Mouse (Mus musculus): Measurements from ENCODE around the gene Vps37c. TPM values are rescaled to one million over a fixed set of nuclear protein-coding genes. Genes with fewer than 3 reads are reported as not detected.

The Vps37c gene
- polyA plus RNA-seq, 1 experiment = 30.0 TPM

GRCm38 (mm10) chr19:10695801-10696200 is 7.3 kb downstream of the Vps37c start:
- no peaks in the 10 kb centered on the region for H3K27me3 ChIP-seq (replicated peaks; ENCODE audit: control insufficient read depth, insufficient read depth, low read length)
- peaks cover 53% of the 10 kb centered on the region for H3K4me1 ChIP-seq (ENCODE audit: control insufficient read depth, insufficient read depth, low read length)
- H3K4me3 ChIP-seq (ENCODE audit: insufficient read depth, low read depth, low read length) = no peak overlapping the region
- WGBS = 61% methylated on average over 7 of the region's 7 CpGs
- DNase-seq = no peak
- no peak overlapping the region for H3K27ac ChIP-seq (ENCODE audit: insufficient read depth, low read depth, low read length)
- TF ChIP-seq POLR2A (IDR thresholded peaks at IDR 0.05; ENCODE audit: low read depth, low read length) (no peak), CTCF (conservative IDR thresholded peaks at IDR 0.05; ENCODE audit: insufficient read depth, insufficient read length, low read depth, low read length) (no peak)
- no peaks in the 10 kb centered on the region for H3K36me3 ChIP-seq (ENCODE audit: control insufficient read depth, insufficient read depth, low read length)

- WGBS = 62% methylated on average over 9 of the region's 9 CpGs
- no peak for DNase-seq
- no peak overlapping the region for H3K4me3 ChIP-seq (ENCODE audit: insufficient read depth, low read depth, low read length)
- no peak overlapping the region for H3K27ac ChIP-seq (ENCODE audit: insufficient read depth, low read depth, low read length)
- no peaks in the 10 kb centered on the region for H3K36me3 ChIP-seq (ENCODE audit: control insufficient read depth, insufficient read depth, low read length)
- peaks cover 45% of the 10 kb centered on the region for H3K4me1 ChIP-seq (ENCODE audit: control insufficient read depth, insufficient read depth, low read length)
- no peak for TF ChIP-seq POLR2A (IDR thresholded peaks at IDR 0.05; ENCODE audit: low read depth, low read length)
- no peak for TF ChIP-seq CTCF (conservative IDR thresholded peaks at IDR 0.05; ENCODE audit: insufficient read depth, insufficient read length, low read depth, low read length)
- H3K27me3 ChIP-seq (replicated peaks; ENCODE audit: control insufficient read depth, insufficient read depth, low read length) = no peaks in the 10 kb centered on the region
These were observed 9.8 kb downstream of the Vps37c start for GRCm38 (mm10) chr19:10698131-10698991.

- whole genome bisulfite sequencing = 69% methylated on average over 9 of the region's 9 CpGs
- no peak overlapping the region for H3K27ac ChIP-seq (ENCODE audit: insufficient read depth, low read depth, low read length)
- H3K36me3 ChIP-seq (ENCODE audit: control insufficient read depth, insufficient read depth, low read length) = no peaks in the 10 kb centered on the region
- peaks cover 40% of the 10 kb centered on the region for H3K4me1 ChIP-seq (ENCODE audit: control insufficient read depth, insufficient read depth, low read length)
- no peaks in the 10 kb centered on the region for H3K27me3 ChIP-seq (replicated peaks; ENCODE audit: control insufficient read depth, insufficient read depth, low read length)
- DNase-seq = no peak
- H3K4me3 ChIP-seq (ENCODE audit: insufficient read depth, low read depth, low read length) = no peak overlapping the region
- TF ChIP-seq CTCF (conservative IDR thresholded peaks at IDR 0.05; ENCODE audit: insufficient read depth, insufficient read length, low read depth, low read length) (no peak), POLR2A (IDR thresholded peaks at IDR 0.05; ENCODE audit: low read depth, low read length) (no peak)
These were observed 11.3 kb downstream of the Vps37c start for GRCm38 (mm10) chr19:10699851-10700250.

GRCm38 (mm10) chr19:10701013-10701726 is 12.6 kb downstream of the Vps37c start:
- Histone ChIP-seq H3K27ac (ENCODE audit: insufficient read depth, low read depth, low read length) (no peak overlapping the region), H3K27me3 (replicated peaks; ENCODE audit: control insufficient read depth, insufficient read depth, low read length) (no peaks in the 10 kb centered on the region), H3K4me1 (ENCODE audit: control insufficient read depth, insufficient read depth, low read length) (peaks cover 35% of the 10 kb centered on the region), H3K36me3 (ENCODE audit: control insufficient read depth, insufficient read depth, low read length) (no peaks in the 10 kb centered on the region), H3K4me3 (ENCODE audit: insufficient read depth, low read depth, low read length) (no peak overlapping the region)
- TF ChIP-seq CTCF (conservative IDR thresholded peaks at IDR 0.05; ENCODE audit: insufficient read depth, insufficient read length, low read depth, low read length) (no peak), POLR2A (IDR thresholded peaks at IDR 0.05; ENCODE audit: low read depth, low read length) (no peak)
- 51% methylated on average over 6 of the region's 6 CpGs for WGBS
- DNase-seq = peak; percentile 49

DNA sequence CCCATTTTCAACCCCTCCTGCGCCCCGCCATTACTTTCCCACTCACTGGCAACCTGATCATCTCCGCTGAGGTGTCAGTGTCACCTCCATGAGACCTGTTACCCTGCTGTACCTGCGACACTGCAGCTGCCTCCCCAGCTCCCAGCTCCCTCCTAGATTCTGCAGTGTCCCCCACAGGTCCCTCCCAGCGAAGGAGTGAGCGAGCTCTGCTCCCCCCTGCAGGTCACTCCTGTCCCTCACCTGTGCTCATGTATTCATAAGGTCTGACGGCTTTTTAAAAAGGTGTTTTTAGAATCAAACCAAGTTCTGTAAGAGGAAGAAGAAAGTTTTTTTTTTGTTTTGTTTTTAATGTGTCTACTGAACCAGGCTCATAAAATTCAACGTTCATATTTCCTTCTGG is 13.6 kb downstream of the Vps37c start:
- TF ChIP-seq CTCF (conservative IDR thresholded peaks at IDR 0.05; ENCODE audit: insufficient read depth, insufficient read length, low read depth, low read length) = no peak
- TF ChIP-seq POLR2A (IDR thresholded peaks at IDR 0.05; ENCODE audit: low read depth, low read length) = no peak
- 72% methylated on average over 8 of the region's 8 CpGs for whole genome bisulfite sequencing
- H3K4me1 ChIP-seq (ENCODE audit: control insufficient read depth, insufficient read depth, low read length) = peaks cover 35% of the 10 kb centered on the region
- no peaks in the 10 kb centered on the region for H3K36me3 ChIP-seq (ENCODE audit: control insufficient read depth, insufficient read depth, low read length)
- H3K27me3 ChIP-seq (replicated peaks; ENCODE audit: control insufficient read depth, insufficient read depth, low read length) = no peaks in the 10 kb centered on the region
- H3K27ac ChIP-seq (ENCODE audit: insufficient read depth, low read depth, low read length) = no peak overlapping the region
- H3K4me3 ChIP-seq (ENCODE audit: insufficient read depth, low read depth, low read length) = no peak overlapping the region
- no peak for DNase-seq

- peak; percentile 45 for DNase-seq
- Histone ChIP-seq H3K27me3 (replicated peaks; ENCODE audit: control insufficient read depth, insufficient read depth, low read length) (no peaks in the 10 kb centered on the region), H3K27ac (ENCODE audit: insufficient read depth, low read depth, low read length) (no peak overlapping the region), H3K36me3 (ENCODE audit: control insufficient read depth, insufficient read depth, low read length) (no peaks in the 10 kb centered on the region), H3K4me3 (ENCODE audit: insufficient read depth, low read depth, low read length) (no peak overlapping the region), H3K4me1 (ENCODE audit: control insufficient read depth, insufficient read depth, low read length) (peaks cover 26% of the 10 kb centered on the region)
- TF ChIP-seq POLR2A (IDR thresholded peaks at IDR 0.05; ENCODE audit: low read depth, low read length) (no peak), CTCF (conservative IDR thresholded peaks at IDR 0.05; ENCODE audit: insufficient read depth, insufficient read length, low read depth, low read length) (no peak)
- 69% methylated on average over 8 of the region's 8 CpGs for WGBS
These were observed 14.9 kb downstream of the Vps37c start for GRCm38 (mm10) chr19:10703470-10703869.
